Mouse (Mus musculus) erythroblast, embryonic 14.5 days (primary cell): Measurements from ENCODE around the gene Rnf20.
"Not testable (repeated sequence)": the region's sequence is repeated elsewhere in the genome, so short reads cannot be mapped to it uniquely, and the experiment has no call there.

Source experiments
- GATA1 ChIP-seq: IDR thresholded peaks from 2 replicates; pipeline ENCODE4 v1.6.1; 2012; ENCODE audit warnings: low read length, inconsistent platforms, mixed read lengths
- TAL1 ChIP-seq: IDR thresholded peaks from 3 replicates; pipeline ENCODE4 v1.6.1; 2012; ENCODE audit warnings: low read length, inconsistent platforms, mixed read lengths

DNA sequence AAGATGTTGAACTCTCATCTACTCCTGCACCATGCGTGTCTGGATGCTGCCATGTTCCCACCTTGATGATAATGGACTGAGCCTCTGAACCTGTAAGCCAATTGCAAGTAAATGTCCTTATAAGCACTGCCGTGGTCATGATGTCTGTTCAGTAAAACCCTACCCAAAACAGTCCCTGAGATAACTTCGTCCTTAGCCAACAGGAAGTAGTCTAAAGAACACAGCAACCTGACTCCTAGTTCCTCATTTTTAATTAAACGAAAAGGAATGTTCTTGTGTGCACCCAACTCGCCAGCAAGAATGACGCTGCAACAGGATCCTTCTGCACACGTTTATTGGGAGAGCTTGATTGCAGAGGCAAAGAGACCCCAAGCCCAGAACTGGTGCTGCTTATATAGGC is 11.9 kb upstream of the Rnf20 start:
- TF ChIP-seq GATA1, TAL1: not testable (repeated sequence)
